Mouse (Mus musculus): ENCODE measurements around the gene Gm11639. TPM values are rescaled to one million over a fixed set of nuclear protein-coding genes. Genes with fewer than 3 reads are reported as not detected.

Gm11639 gene
- polyA plus RNA-seq (2015; fragmentation: Nextera tagmentation; extraction: Ambion mirVana) = 0.16 TPM in 1 of 2 replicates, not detected in the other

GRCm38 (mm10) chr11:104685548-104685947 is at the start of gene Gm11639:
Gm11639 (plus strand) TSS chr11:104685707.
- H3K4me2 ChIP-seq = peak within 1 kb of the TSS; percentile 34
- WGBS = 29% methylated on average over 23 of the region's 23 CpGs
- no peaks in the 10 kb centered on the region for H3K36me3 ChIP-seq
- H3K4me3 ChIP-seq = peak within 1 kb of the TSS; percentile 12; the same call in 1 of the 2 replicates
- H3K9me3 ChIP-seq = no peaks in the 10 kb centered on the region
- no peak within 1 kb of the TSS for H3K9ac ChIP-seq
- no peak for ATAC-seq (ENCODE audit: low FRiP score)
- H3K27ac ChIP-seq = no peak within 1 kb of the TSS
- H3K4me1 ChIP-seq (replicated peaks) = peaks cover 3% of the 10 kb centered on the region; the same call in 1 of the 2 replicates
- no peaks in the 10 kb centered on the region; the same call in 1 of the 2 replicates for H3K27me3 ChIP-seq

- Histone ChIP-seq H3K4me2 (no peak overlapping the region), H3K36me3 (no peaks in the 10 kb centered on the region), H3K4me3 (no peak overlapping the region), H3K9ac (no peak overlapping the region), H3K9me3 (no peaks in the 10 kb centered on the region), H3K4me1 (replicated peaks) (no peaks in the 10 kb centered on the region), H3K27ac (no peak overlapping the region), H3K27me3 (no peaks in the 10 kb centered on the region)
- no peak for ATAC-seq (ENCODE audit: low FRiP score)
- WGBS = 91% methylated on average over 14 of the region's 14 CpGs
Measured at GRCm38 (mm10) chr11:104637010-104637409, 48.5 kb upstream of the Gm11639 start.

- Histone ChIP-seq H3K27ac (no peak overlapping the region), H3K9me3 (no peaks in the 10 kb centered on the region), H3K4me3 (no peak overlapping the region), H3K4me2 (no peak overlapping the region), H3K36me3 (no peaks in the 10 kb centered on the region), H3K4me1 (replicated peaks) (no peaks in the 10 kb centered on the region), H3K27me3 (no peaks in the 10 kb centered on the region), H3K9ac (no peak overlapping the region)
- no peak for ATAC-seq (ENCODE audit: low FRiP score)
- WGBS = 56% methylated on average over 5 of the region's 5 CpGs
Measured at GRCm38 (mm10) chr11:104638006-104638405, 47.5 kb upstream of the Gm11639 start.

- Histone ChIP-seq H3K4me1 (replicated peaks) (peaks cover 5% of the 10 kb centered on the region; the same call in 1 of the 2 replicates), H3K36me3 (no peaks in the 10 kb centered on the region), H3K27me3 (no peaks in the 10 kb centered on the region), H3K27ac (no peak overlapping the region), H3K9me3 (no peaks in the 10 kb centered on the region), H3K4me3 (no peak overlapping the region), H3K9ac (no peak overlapping the region), H3K4me2 (no peak overlapping the region)
- no peak for ATAC-seq (ENCODE audit: low FRiP score)
- WGBS = 88% methylated on average over 2 of the region's 2 CpGs
Measured at GRCm38 (mm10) chr11:104638906-104639305, 46.6 kb upstream of the Gm11639 start.

GRCm38 (mm10) chr11:104639634-104640033 is 45.9 kb upstream of the Gm11639 start:
- H3K4me3 ChIP-seq = no peak overlapping the region
- H3K4me2 ChIP-seq = no peak overlapping the region
- no peaks in the 10 kb centered on the region for H3K27me3 ChIP-seq
- no peak overlapping the region for H3K27ac ChIP-seq
- no peak for ATAC-seq (ENCODE audit: low FRiP score)
- no peaks in the 10 kb centered on the region for H3K9me3 ChIP-seq
- H3K4me1 ChIP-seq (replicated peaks) = peaks cover 5% of the 10 kb centered on the region; the same call in 1 of the 2 replicates
- no peaks in the 10 kb centered on the region for H3K36me3 ChIP-seq
- WGBS = 89% methylated on average over 9 of the region's 9 CpGs
- H3K9ac ChIP-seq = no peak overlapping the region

GRCm38 (mm10) chr11:104640894-104641293 is 44.6 kb upstream of the Gm11639 start:
- 80% methylated on average over 10 of the region's 10 CpGs for WGBS
- ATAC-seq (ENCODE audit: low FRiP score) = no peak
- H3K4me2 ChIP-seq = no peak overlapping the region
- no peaks in the 10 kb centered on the region for H3K9me3 ChIP-seq
- no peaks in the 10 kb centered on the region for H3K27me3 ChIP-seq
- no peak overlapping the region for H3K9ac ChIP-seq
- no peak overlapping the region for H3K4me3 ChIP-seq
- no peaks in the 10 kb centered on the region for H3K36me3 ChIP-seq
- H3K4me1 ChIP-seq (replicated peaks) = peaks cover 5% of the 10 kb centered on the region; the same call in 1 of the 2 replicates
- no peak overlapping the region for H3K27ac ChIP-seq

- Histone ChIP-seq H3K27ac (no peak overlapping the region), H3K9me3 (no peaks in the 10 kb centered on the region), H3K36me3 (no peaks in the 10 kb centered on the region), H3K4me3 (no peak overlapping the region), H3K4me2 (no peak overlapping the region), H3K4me1 (replicated peaks) (peaks cover 5% of the 10 kb centered on the region; the same call in 1 of the 2 replicates), H3K27me3 (no peaks in the 10 kb centered on the region), H3K9ac (no peak overlapping the region)
- no peak for ATAC-seq (ENCODE audit: low FRiP score)
- 62% methylated on average over 4 of the region's 4 CpGs for WGBS
Measured at GRCm38 (mm10) chr11:104643236-104643635, 42.3 kb upstream of the Gm11639 start.

- H3K4me1 ChIP-seq (replicated peaks) = peaks cover 5% of the 10 kb centered on the region; the same call in 1 of the 2 replicates
- WGBS = 93% methylated on average over 6 of the region's 6 CpGs
Measured at GRCm38 (mm10) chr11:104645402-104645801, 40.1 kb upstream of the Gm11639 start.

GRCm38 (mm10) chr11:104646173-104646572 is 39.3 kb upstream of the Gm11639 start:
- no peaks in the 10 kb centered on the region for H3K9me3 ChIP-seq
- H3K4me1 ChIP-seq (replicated peaks) = peaks cover 5% of the 10 kb centered on the region; the same call in 1 of the 2 replicates
- H3K27me3 ChIP-seq = no peaks in the 10 kb centered on the region
- ATAC-seq (ENCODE audit: low FRiP score) = no peak
- H3K9ac ChIP-seq = no peak overlapping the region
- no peak overlapping the region for H3K4me2 ChIP-seq
- 86% methylated on average over 4 of the region's 4 CpGs for WGBS
- no peaks in the 10 kb centered on the region for H3K36me3 ChIP-seq
- no peak overlapping the region for H3K27ac ChIP-seq
- no peak overlapping the region for H3K4me3 ChIP-seq

More at GRCm38 (mm10) chr11:104645402-104645801, 40.1 kb upstream of the Gm11639 start:
- ATAC-seq (ENCODE audit: low FRiP score) = no peak
- Histone ChIP-seq H3K9ac (no peak overlapping the region), H3K27ac (no peak overlapping the region), H3K36me3 (no peaks in the 10 kb centered on the region), H3K4me3 (no peak overlapping the region), H3K27me3 (no peaks in the 10 kb centered on the region), H3K4me2 (no peak overlapping the region), H3K9me3 (no peaks in the 10 kb centered on the region)

- H3K9me3 ChIP-seq = no peaks in the 10 kb centered on the region
- H3K9ac ChIP-seq = no peak overlapping the region
- H3K36me3 ChIP-seq = no peaks in the 10 kb centered on the region
- WGBS = 86% methylated on average over 5 of the region's 5 CpGs
- ATAC-seq (ENCODE audit: low FRiP score) = no peak
- H3K27ac ChIP-seq = no peak overlapping the region
- H3K4me2 ChIP-seq = no peak overlapping the region
- H3K4me1 ChIP-seq (replicated peaks) = peaks cover 5% of the 10 kb centered on the region; the same call in 1 of the 2 replicates
- H3K27me3 ChIP-seq = no peaks in the 10 kb centered on the region
- no peak overlapping the region for H3K4me3 ChIP-seq
Measured at GRCm38 (mm10) chr11:104646611-104647010, 38.9 kb upstream of the Gm11639 start.

GRCm38 (mm10) chr11:104647188-104647867 is 38.2 kb upstream of the Gm11639 start:
- Histone ChIP-seq H3K9me3 (no peaks in the 10 kb centered on the region), H3K36me3 (no peaks in the 10 kb centered on the region), H3K27ac (no peak overlapping the region), H3K4me1 (replicated peaks) (peaks cover 5% of the 10 kb centered on the region; the same call in 1 of the 2 replicates), H3K9ac (no peak overlapping the region), H3K4me2 (no peak overlapping the region), H3K27me3 (no peaks in the 10 kb centered on the region), H3K4me3 (no peak overlapping the region)
- ATAC-seq (ENCODE audit: low FRiP score) = no peak
- WGBS = 67% methylated on average over 8 of the region's 8 CpGs

- ATAC-seq (ENCODE audit: low FRiP score) = no peak
- 56% methylated on average over 3 of the region's 3 CpGs for WGBS
Measured at GRCm38 (mm10) chr11:104648571-104648970, 36.9 kb upstream of the Gm11639 start.

GRCm38 (mm10) chr11:104660599-104660998 is 24.9 kb upstream of the Gm11639 start:
- no peaks in the 10 kb centered on the region for H3K4me1 ChIP-seq (replicated peaks)
- H3K36me3 ChIP-seq = no peaks in the 10 kb centered on the region
- H3K27ac ChIP-seq = no peak overlapping the region
- H3K4me2 ChIP-seq = no peak overlapping the region
- 98% methylated on average over 4 of the region's 4 CpGs for WGBS
- H3K4me3 ChIP-seq = no peak overlapping the region
- H3K9me3 ChIP-seq = no peaks in the 10 kb centered on the region
- H3K27me3 ChIP-seq = no peaks in the 10 kb centered on the region
- ATAC-seq (ENCODE audit: low FRiP score) = no peak
- no peak overlapping the region for H3K9ac ChIP-seq

More at GRCm38 (mm10) chr11:104648571-104648970, 36.9 kb upstream of the Gm11639 start:
- no peaks in the 10 kb centered on the region for H3K36me3 ChIP-seq
- no peaks in the 10 kb centered on the region for H3K9me3 ChIP-seq
- no peak overlapping the region for H3K4me2 ChIP-seq
- H3K4me3 ChIP-seq = no peak overlapping the region
- no peak overlapping the region for H3K9ac ChIP-seq
- H3K27me3 ChIP-seq = no peaks in the 10 kb centered on the region
- H3K27ac ChIP-seq = no peak overlapping the region
- peaks cover 2% of the 10 kb centered on the region; the same call in 1 of the 2 replicates for H3K4me1 ChIP-seq (replicated peaks)
